Mouse (Mus musculus) embryo, embryonic 10 days (tissue): ENCODE results near the gene Mars.
A peak's percentile ranks its signal among the peaks of the same experiment; 100 is the strongest.

Source experiments
- DNase-seq: peaks from one replicate; pipeline ENCODE4 v3.0.0-alpha.2; 2015; ENCODE audit warnings: low spot score

The Mars gene

GRCm38 (mm10) chr10:127287271-127287935, 24.2 kb downstream of the Mars start:
- no peak for DNase-seq

- DNase-seq = peak; percentile 31
Measured at GRCm38 (mm10) chr10:127286730-127287129, 24.9 kb downstream of the Mars start.

- DNase-seq = no peak
Measured at GRCm38 (mm10) chr10:127286194-127286593, 25.4 kb downstream of the Mars start.

- no peak for DNase-seq
Measured at GRCm38 (mm10) chr10:127285644-127286043, 25.9 kb downstream of the Mars start.

GRCm38 (mm10) chr10:127284724-127285500, 26.7 kb downstream of the Mars start:
- DNase-seq = no peak

GRCm38 (mm10) chr10:127284105-127284622, 27.4 kb downstream of the Mars start:
- no peak for DNase-seq

- DNase-seq = no peak
Measured at GRCm38 (mm10) chr10:127282620-127283215, 28.9 kb downstream of the Mars start.

GRCm38 (mm10) chr10:127281316-127281715, 30.3 kb downstream of the Mars start:
- no peak for DNase-seq

- DNase-seq = no peak
Measured at GRCm38 (mm10) chr10:127279730-127280129, 31.9 kb downstream of the Mars start.

GRCm38 (mm10) chr10:127274261-127275022, 37.1 kb downstream of the Mars start:
- DNase-seq = no peak

- no peak for DNase-seq
Measured at GRCm38 (mm10) chr10:127272371-127272770, 39.2 kb downstream of the Mars start.

GRCm38 (mm10) chr10:127269884-127270283, 41.7 kb downstream of the Mars start:
- no peak for DNase-seq

GRCm38 (mm10) chr10:127269036-127269435, 42.5 kb downstream of the Mars start:
- no peak for DNase-seq

- no peak for DNase-seq
Measured at GRCm38 (mm10) chr10:127268401-127268800, 43.2 kb downstream of the Mars start.

GRCm38 (mm10) chr10:127267318-127267717, 44.3 kb downstream of the Mars start:
- DNase-seq = no peak

- DNase-seq = peak; percentile 98
Measured at GRCm38 (mm10) chr10:127266112-127267091, 45.2 kb downstream of the Mars start, which contains the start of gene Dctn2. Gene Dctn2, plus strand, starts transcription at chr10:127266368.

- no peak for DNase-seq
Measured at GRCm38 (mm10) chr10:127265727-127266111, 45.9 kb downstream of the Mars start.

- DNase-seq = no peak
Measured at GRCm38 (mm10) chr10:127264971-127265370, 46.6 kb downstream of the Mars start.

- no peak for DNase-seq
Measured at GRCm38 (mm10) chr10:127264336-127264735, 47.2 kb downstream of the Mars start.

- DNase-seq = no peak
Measured at GRCm38 (mm10) chr10:127263631-127264030, 48.0 kb downstream of the Mars start.
